Mouse (Mus musculus) hindbrain, embryonic 15.5 days (tissue): ENCODE results near the gene Rsl1d1. TPM values are rescaled to one million over a fixed set of nuclear protein-coding genes. Genes with fewer than 3 reads are reported as not detected.
A peak's percentile ranks its signal among the peaks of the same experiment; 100 is the strongest.
"Not testable (repeated sequence)": the region's sequence is repeated elsewhere in the genome, so short reads cannot be mapped to it uniquely, and the experiment has no call there.

Experiments
- ATAC-seq: fragments of 200-750 bp; cut with Nextera tagmentation; 2 replicates; pipeline ENCODE4 v1.8.0; 2017; ENCODE audit warnings: low read depth, moderate number of reproducible peaks, moderate TSS enrichment; ENCODE audit not compliant: low FRiP score
- H3K27ac ChIP-seq: fragments of 300-500 bp; sonication (generic); replicated peaks from 2 replicates; pipeline ENCODE4 v1.5.1; 2015; ENCODE audit warnings: mild to moderate bottlenecking, inconsistent platforms
- H3K27me3 ChIP-seq: fragments of 300-500 bp; sonication (generic); 2 replicates; pipeline ENCODE4 v1.6.1; 2015; ENCODE audit warnings: control low read depth, inconsistent platforms
- H3K36me3 ChIP-seq: fragments of 300-500 bp; sonication (generic); 2 replicates; pipeline ENCODE4 v1.6.1; 2015; ENCODE audit warnings: control low read depth, inconsistent platforms
- H3K4me1 ChIP-seq: fragments of 300-500 bp; sonication (generic); replicated peaks from 2 replicates; pipeline ENCODE4 v1.6.1; 2015; ENCODE audit warnings: control low read depth, inconsistent platforms
- H3K4me2 ChIP-seq: fragments of 300-500 bp; sonication (generic); 2 replicates; pipeline ENCODE4 v1.6.1; 2015; ENCODE audit warnings: moderate library complexity, mild to moderate bottlenecking, inconsistent platforms
- H3K4me3 ChIP-seq: fragments of 300-500 bp; sonication (generic); 2 replicates; pipeline ENCODE4 v1.5.1; 2015; ENCODE audit warnings: mild to moderate bottlenecking, inconsistent platforms
- H3K9ac ChIP-seq: fragments of 300-500 bp; sonication (generic); 2 replicates; pipeline ENCODE4 v1.6.1; 2015; ENCODE audit warnings: inconsistent platforms
- H3K9me3 ChIP-seq: fragments of 300-500 bp; sonication (generic); 2 replicates; pipeline ENCODE4 v1.6.1; 2016; ENCODE audit warnings: control low read depth, inconsistent platforms
- WGBS: fragments of 180-500 bp; shearing (Covaris S2); methylation state at CpG from one replicate; pipeline ENCODE4 v1.1.7; 2015; 5-methylcytosine and 5-hydroxymethylcytosine counted together
- polyA plus RNA-seq: library from polyadenylated mRNA; unstranded; fragments of >200 nt; fragmentation: Nextera tagmentation; extraction: Ambion mirVana; gene quantifications from 2 replicates; pipeline ENCODE4 v1.2.1, GENCODE M21; 2015

Rsl1d1 gene
- polyA plus RNA-seq, 1 experiment from 2014 or later, result 119 TPM

- Histone ChIP-seq H3K9me3 (no peaks in the 10 kb centered on the region), H3K4me2 (no peak overlapping the region), H3K4me1 (no peaks in the 10 kb centered on the region), H3K4me3 (no peak overlapping the region), H3K9ac (no peak overlapping the region), H3K27me3 (no peaks in the 10 kb centered on the region), H3K36me3 (peaks cover 30% of the 10 kb centered on the region), H3K27ac (no peak overlapping the region)
- 86% methylated on average over 7 of the region's 7 CpGs for WGBS
- no peak for ATAC-seq
Measured at GRCm38 (mm10) chr16:11190150-11190549, 13.0 kb downstream of the Rsl1d1 start.

DNA sequence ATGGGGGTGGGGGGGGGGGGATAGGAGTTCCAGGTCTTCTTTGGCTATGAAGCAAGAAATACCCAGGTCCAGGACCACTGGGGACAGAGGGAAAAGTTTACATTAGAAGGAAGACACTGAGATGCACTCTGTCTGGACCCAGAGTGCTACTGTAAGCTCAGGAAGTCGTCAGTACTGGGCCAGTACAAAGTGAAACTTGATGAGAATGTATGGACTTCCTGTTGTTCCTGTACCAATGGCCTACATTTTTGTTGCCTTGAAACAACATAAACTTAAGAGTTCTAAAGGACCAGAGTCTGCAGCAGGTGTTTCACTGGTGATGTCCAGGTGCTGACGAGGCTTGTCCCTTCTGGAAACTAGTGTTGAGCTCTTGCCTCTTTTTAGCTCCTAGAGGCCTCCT, 25.7 kb downstream of the Rsl1d1 start:
- peaks cover 30% of the 10 kb centered on the region for H3K4me1 ChIP-seq
- no peaks in the 10 kb centered on the region for H3K27me3 ChIP-seq
- H3K4me2 ChIP-seq, result no peak overlapping the region
- no peak overlapping the region for H3K4me3 ChIP-seq
- H3K27ac ChIP-seq, result no peak overlapping the region
- 77% methylated on average over 2 of the region's 2 CpGs for WGBS
- H3K9me3 ChIP-seq, result no peaks in the 10 kb centered on the region
- no peaks in the 10 kb centered on the region for H3K36me3 ChIP-seq
- H3K9ac ChIP-seq, result no peak overlapping the region
- no peak for ATAC-seq

DNA sequence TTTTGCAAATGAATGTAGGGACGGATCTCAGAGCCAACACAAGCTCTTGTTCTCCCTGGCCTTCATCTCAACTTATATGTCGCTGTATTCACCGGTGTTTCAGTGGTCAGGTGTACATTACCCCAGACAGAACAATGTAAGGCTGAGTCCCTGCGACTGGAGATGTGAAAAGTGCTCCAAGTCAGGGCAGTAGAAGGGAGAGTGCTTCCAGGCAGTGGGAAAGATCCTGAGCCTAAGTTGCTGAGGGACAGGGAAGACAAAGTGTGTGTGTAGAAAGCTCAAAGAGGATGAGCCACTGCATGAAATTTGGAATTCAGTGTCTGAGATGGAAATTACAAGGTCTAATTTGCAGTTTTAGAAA, 26.3 kb downstream of the Rsl1d1 start:
- peak overlapping the region; percentile 66 for H3K9ac ChIP-seq
- H3K36me3 ChIP-seq, result no peaks in the 10 kb centered on the region
- H3K4me3 ChIP-seq, result peak overlapping the region; percentile 55
- H3K4me2 ChIP-seq, result peak overlapping the region; percentile 80
- peak overlapping the region; percentile 89 for H3K27ac ChIP-seq
- WGBS, result 3% methylated on average over 4 of the region's 4 CpGs
- H3K9me3 ChIP-seq, result no peaks in the 10 kb centered on the region
- ATAC-seq, result no peak
- H3K4me1 ChIP-seq, result peaks cover 30% of the 10 kb centered on the region
- no peaks in the 10 kb centered on the region for H3K27me3 ChIP-seq

DNA sequence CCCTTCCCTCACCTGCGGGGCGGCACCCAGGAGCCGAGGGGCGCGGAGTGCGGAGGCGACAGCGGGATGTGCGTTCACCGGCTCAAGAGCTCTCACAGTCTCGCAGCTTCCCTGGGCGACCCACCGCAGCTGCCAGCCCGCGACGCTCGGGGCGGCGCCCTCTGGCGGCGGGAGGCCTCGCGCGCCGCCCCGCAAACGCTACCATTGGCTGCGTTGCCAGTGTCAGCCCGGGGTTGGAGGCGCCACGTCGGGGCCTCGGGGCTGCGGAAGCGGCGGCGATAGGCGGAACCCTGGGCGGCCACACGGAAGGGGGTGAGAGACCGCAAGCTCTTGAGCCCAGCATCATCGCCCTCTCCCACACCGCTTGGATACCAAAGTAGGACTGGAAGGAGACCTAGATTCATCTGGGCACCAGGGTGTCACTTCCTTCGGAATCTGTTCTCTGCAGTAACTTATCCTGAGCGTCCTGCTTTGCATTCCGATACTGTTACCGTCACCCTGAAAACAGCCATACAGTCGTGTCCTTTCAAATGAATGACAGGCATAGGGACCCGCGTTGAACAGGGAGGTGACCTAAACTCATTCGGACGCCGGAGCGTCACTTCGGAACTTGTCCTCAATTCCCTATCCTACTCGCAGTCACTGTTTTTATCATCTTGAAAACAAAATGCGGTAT, 26.8 kb downstream of the Rsl1d1 start, which contains the start of gene Zc3h7a:
TSS of gene Zc3h7a (minus strand) at position 186 of the 676 bp plus-strand sequence.
- no peaks in the 10 kb centered on the region for H3K36me3 ChIP-seq
- ATAC-seq, result peak; percentile 94
- peak within 1 kb of the TSS; percentile 55 for H3K4me3 ChIP-seq
- H3K4me2 ChIP-seq, result peak within 1 kb of the TSS; percentile 80
- peak within 1 kb of the TSS; percentile 66 for H3K9ac ChIP-seq
- H3K27ac ChIP-seq, result peak within 1 kb of the TSS; percentile 89
- H3K9me3 ChIP-seq, result no peaks in the 10 kb centered on the region
- H3K4me1 ChIP-seq, result peaks cover 30% of the 10 kb centered on the region
- WGBS, result under 1% methylated on average over 48 of the region's 57 CpGs
- H3K27me3 ChIP-seq, result no peaks in the 10 kb centered on the region

GRCm38 (mm10) chr16:11175489-11176207, 27.5 kb downstream of the Rsl1d1 start:
- peak overlapping the region; percentile 55 for H3K4me3 ChIP-seq
- H3K4me2 ChIP-seq, result peak overlapping the region; percentile 80
- no peak; the same call in none of the 2 replicates for ATAC-seq
- H3K27me3 ChIP-seq, result no peaks in the 10 kb centered on the region
- no peaks in the 10 kb centered on the region for H3K36me3 ChIP-seq
- H3K9ac ChIP-seq, result peak overlapping the region; percentile 66
- H3K27ac ChIP-seq, result peak overlapping the region; percentile 89
- no peaks in the 10 kb centered on the region for H3K9me3 ChIP-seq
- peaks cover 30% of the 10 kb centered on the region for H3K4me1 ChIP-seq
- WGBS, result under 1% methylated on average over 69 of the region's 72 CpGs

DNA sequence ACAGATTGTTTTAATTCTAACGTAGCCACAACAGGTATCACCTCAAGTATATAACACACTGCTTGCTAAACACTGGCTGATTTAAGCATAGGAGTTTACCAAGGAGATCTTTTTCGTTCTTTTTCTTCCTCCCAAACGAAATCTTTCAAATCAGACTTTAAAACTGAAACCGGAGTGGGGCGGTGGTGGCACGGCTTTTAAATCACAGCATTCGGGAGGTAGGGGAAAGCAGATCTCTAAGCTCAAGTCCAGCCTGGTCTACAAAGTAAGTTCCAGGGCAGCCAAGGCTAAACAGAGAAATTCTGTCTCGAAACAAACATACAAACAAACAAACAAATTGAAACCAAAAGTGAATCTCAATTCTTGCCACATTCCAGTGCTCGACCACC, 28.0 kb downstream of the Rsl1d1 start:
- Histone ChIP-seq H3K9ac (peak overlapping the region; percentile 66), H3K27me3 (no peaks in the 10 kb centered on the region), H3K36me3 (no peaks in the 10 kb centered on the region), H3K4me2 (peak overlapping the region; percentile 80), H3K9me3 (no peaks in the 10 kb centered on the region), H3K27ac (peak overlapping the region; percentile 89), H3K4me1 (peaks cover 30% of the 10 kb centered on the region), H3K4me3 (peak overlapping the region; percentile 55)
- WGBS, result 10% methylated on average over 9 of the region's 9 CpGs
- no peak for ATAC-seq

DNA sequence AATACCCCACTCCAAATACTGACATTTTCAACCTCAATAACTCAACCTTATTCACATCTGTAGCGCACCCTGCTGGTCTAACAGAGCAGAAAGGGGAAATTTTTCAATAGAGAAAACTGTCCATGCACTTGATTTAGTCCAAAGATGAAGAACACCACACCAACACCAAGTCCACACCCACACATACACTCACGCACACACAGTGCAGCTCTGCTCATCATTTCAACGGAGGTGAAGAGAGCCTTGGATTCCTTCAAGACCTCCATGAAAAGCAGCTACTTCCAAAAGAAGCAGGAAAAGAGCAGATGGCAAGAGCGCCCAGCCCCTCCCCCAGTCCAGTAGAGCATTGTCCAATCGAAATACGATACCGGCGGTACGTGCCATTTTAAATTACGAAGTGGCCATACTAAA, 28.5 kb downstream of the Rsl1d1 start:
- no peaks in the 10 kb centered on the region for H3K27me3 ChIP-seq
- no peak for ATAC-seq
- H3K36me3 ChIP-seq, result no peaks in the 10 kb centered on the region
- 9% methylated on average over 10 of the region's 10 CpGs for WGBS
- H3K4me3 ChIP-seq, result peak overlapping the region; percentile 55
- H3K27ac ChIP-seq, result peak overlapping the region; percentile 89; the same call in 1 of the 2 replicates
- H3K9ac ChIP-seq, result peak overlapping the region; percentile 66; the same call in 1 of the 2 replicates
- H3K9me3 ChIP-seq, result no peaks in the 10 kb centered on the region
- peaks cover 30% of the 10 kb centered on the region for H3K4me1 ChIP-seq
- H3K4me2 ChIP-seq, result peak overlapping the region; percentile 80

DNA sequence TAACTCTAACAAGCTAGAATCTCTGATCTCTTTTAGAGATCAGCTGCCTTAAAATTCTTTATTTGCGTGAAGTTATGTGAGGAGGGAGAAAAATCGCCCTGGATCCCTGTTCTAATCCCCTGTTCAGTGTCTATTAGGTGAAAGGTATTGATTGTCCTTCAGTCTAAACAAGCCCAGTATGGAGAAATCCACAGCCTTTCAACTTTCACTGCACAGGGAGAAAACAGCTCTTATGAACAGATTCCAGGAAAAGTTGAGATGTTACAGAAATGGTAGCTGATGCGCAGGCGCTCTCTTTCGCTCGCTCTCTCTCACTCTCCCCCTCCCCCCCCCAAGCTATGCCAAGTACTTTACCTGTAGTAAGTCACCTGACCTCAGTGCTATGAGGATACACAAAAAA, 31.5 kb downstream of the Rsl1d1 start:
- Histone ChIP-seq H3K27me3 (no peaks in the 10 kb centered on the region), H3K4me3 (no peak overlapping the region), H3K27ac (no peak overlapping the region), H3K9ac (no peak overlapping the region), H3K4me2 (no peak overlapping the region), H3K36me3 (no peaks in the 10 kb centered on the region), H3K9me3 (no peaks in the 10 kb centered on the region), H3K4me1 (peaks cover 24% of the 10 kb centered on the region)
- 89% methylated on average over 6 of the region's 6 CpGs for WGBS
- no peak for ATAC-seq

DNA sequence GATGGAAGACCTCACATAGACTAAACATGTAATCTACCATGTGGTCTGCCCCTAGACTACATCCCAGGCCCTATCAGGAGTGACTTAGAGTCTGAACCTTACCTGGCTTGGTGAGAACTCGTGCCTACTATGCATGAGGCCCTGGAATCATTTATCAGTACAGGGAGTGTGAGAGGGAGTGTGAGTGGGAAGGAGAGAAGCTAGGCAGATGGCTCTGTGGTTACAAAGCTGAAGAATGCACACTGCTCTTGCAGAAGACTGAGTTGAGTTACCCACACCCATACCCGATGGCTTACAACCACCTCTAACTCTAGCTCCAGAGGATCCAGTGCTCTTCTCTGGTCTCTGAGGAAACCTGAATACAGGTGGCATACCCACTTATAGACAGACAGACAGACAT, 36.7 kb downstream of the Rsl1d1 start:
- 90% methylated on average over 2 of the region's 2 CpGs for WGBS
- Histone ChIP-seq H3K9me3 (no peaks in the 10 kb centered on the region), H3K4me3 (no peak overlapping the region)

GRCm38 (mm10) chr16:11164695-11165255, 38.4 kb downstream of the Rsl1d1 start:
- WGBS, result 73% methylated on average over 3 of the region's 3 CpGs
- H3K4me1 ChIP-seq, result 0 out of 2 replicates have a peak, but pooled peaks cover 5% of the 10 kb centered on the region
- no peak overlapping the region for H3K4me2 ChIP-seq

More for the DNA sequence above, 36.7 kb downstream of the Rsl1d1 start:
- Histone ChIP-seq H3K4me2 (no peak overlapping the region), H3K36me3 (peaks cover 15% of the 10 kb centered on the region), H3K27ac (no peak overlapping the region), H3K4me1 (0 out of 2 replicates have a peak, but pooled peaks cover 5% of the 10 kb centered on the region), H3K9ac (no peak overlapping the region), H3K27me3 (no peaks in the 10 kb centered on the region)
- no peak for ATAC-seq

DNA sequence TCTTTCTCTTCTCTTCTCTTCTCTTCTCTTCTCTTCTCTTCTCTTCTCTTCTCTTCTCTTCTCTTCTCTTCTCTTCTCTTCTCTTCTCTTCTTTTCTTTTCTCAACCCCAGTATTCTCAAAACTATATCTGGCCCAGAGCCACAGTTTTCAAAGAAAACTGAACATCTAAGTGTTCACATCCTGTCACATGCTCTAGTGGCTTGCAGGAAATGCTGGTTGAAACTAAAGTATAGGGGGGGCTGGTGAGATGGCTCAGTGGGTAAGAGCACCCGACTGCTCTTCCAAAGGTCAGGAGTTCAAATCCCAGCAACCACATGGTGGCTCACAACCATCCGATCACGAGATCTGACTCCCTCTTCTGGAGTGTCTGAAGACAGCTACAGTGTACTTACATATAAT, 45.4 kb downstream of the Rsl1d1 start:
- not testable (repeated sequence) for H3K9ac ChIP-seq, H3K9me3 ChIP-seq, H3K4me2 ChIP-seq, ATAC-seq, H3K4me1 ChIP-seq, H3K4me3 ChIP-seq, H3K27me3 ChIP-seq, H3K27ac ChIP-seq
- WGBS, result 65% methylated on average over 1 of the region's 3 CpGs
- peaks cover 48% of the 10 kb centered on the region for H3K36me3 ChIP-seq

More at GRCm38 (mm10) chr16:11164695-11165255, 38.4 kb downstream of the Rsl1d1 start:
- Histone ChIP-seq H3K4me3 (no peak overlapping the region), H3K9ac (no peak overlapping the region), H3K27ac (0 out of 2 replicates have a peak overlapping the region, but pooled peaks have one; percentile 20), H3K36me3 (peaks cover 16% of the 10 kb centered on the region), H3K27me3 (no peaks in the 10 kb centered on the region), H3K9me3 (no peaks in the 10 kb centered on the region)
- no peak for ATAC-seq

DNA sequence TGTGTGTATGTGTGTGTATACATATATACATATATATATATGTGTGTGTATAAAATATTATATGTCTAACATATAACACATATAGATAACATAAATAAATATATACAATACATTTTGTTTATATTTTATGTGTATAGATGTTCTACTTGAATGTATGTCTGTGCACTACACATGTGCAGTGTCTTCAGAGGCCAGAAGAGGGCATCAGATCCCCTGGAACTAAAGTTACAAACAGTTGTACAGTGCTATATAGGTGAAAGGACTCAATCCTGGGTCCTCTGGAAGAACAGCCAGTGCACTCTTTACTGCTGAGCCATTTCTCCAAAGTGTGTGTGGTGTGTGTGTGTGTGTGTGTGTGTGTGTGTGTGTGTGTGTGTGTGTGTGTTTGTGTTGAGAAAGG, 48.6 kb downstream of the Rsl1d1 start:
- Histone ChIP-seq H3K9me3 (no peaks in the 10 kb centered on the region), H3K4me2 (no peak overlapping the region), H3K9ac (no peak overlapping the region), H3K4me3 (no peak overlapping the region), H3K4me1 (no peaks in the 10 kb centered on the region), H3K27ac (no peak overlapping the region), H3K36me3 (peaks cover 52% of the 10 kb centered on the region), H3K27me3 (no peaks in the 10 kb centered on the region)
- no peak for ATAC-seq
